Mouse (Mus musculus) cerebellum, postnatal 36 days (tissue): ENCODE data around the gene Tdg.
"Not testable (repeated sequence)": the region's sequence is repeated elsewhere in the genome, so short reads cannot be mapped to it uniquely, and the experiment has no call there.

Experiments used
- DNase-seq, 2 experiments: peaks; one replicate each; pipeline ENCODE4 v3.0.0; 2021 to 2022; ENCODE audit warnings: mixed read lengths in 2 of 2

The Tdg gene

GRCm38 (mm10) chr10:82629586-82630255, at the start of gene Tdg:
TSS of gene Tdg (plus strand) at chr10:82629828.
- DNase-seq = peak; percentile 86 to 93

- not testable (repeated sequence) for DNase-seq
Observed at GRCm38 (mm10) chr10:82589673-82590072, 40.0 kb upstream of the Tdg start.

GRCm38 (mm10) chr10:82594421-82594820, 35.2 kb upstream of the Tdg start:
- DNase-seq = not testable (repeated sequence)

- no peak for DNase-seq
Observed at GRCm38 (mm10) chr10:82622235-82622634, 7.4 kb upstream of the Tdg start.

GRCm38 (mm10) chr10:82622671-82623552, 6.7 kb upstream of the Tdg start, which contains the start of gene 1190007I07Rik:
TSS of gene 1190007I07Rik (minus strand) at chr10:82623228.
- DNase-seq = peak; percentile 90 to 92

- DNase-seq = not testable (repeated sequence)
Observed at GRCm38 (mm10) chr10:82623553-82623932, 6.1 kb upstream of the Tdg start.

GRCm38 (mm10) chr10:82629111-82629585, 480 bp upstream of the Tdg start:
- DNase-seq = no peak

GRCm38 (mm10) chr10:82630497-82630896, 869 bp downstream of the Tdg start:
- DNase-seq = no peak

- DNase-seq = no peak
Observed at GRCm38 (mm10) chr10:82631133-82631532, 1.5 kb downstream of the Tdg start.

- no peak for DNase-seq
Observed at GRCm38 (mm10) chr10:82632496-82633280, 3.1 kb downstream of the Tdg start.

GRCm38 (mm10) chr10:82634348-82634747, 4.7 kb downstream of the Tdg start:
- no peak for DNase-seq

GRCm38 (mm10) chr10:82636321-82636720, 6.7 kb downstream of the Tdg start:
- no peak for DNase-seq

- DNase-seq = no peak
Observed at GRCm38 (mm10) chr10:82639032-82639698, 9.5 kb downstream of the Tdg start.

GRCm38 (mm10) chr10:82641481-82641880, 11.9 kb downstream of the Tdg start:
- DNase-seq = no peak

GRCm38 (mm10) chr10:82646083-82646482, 16.5 kb downstream of the Tdg start:
- DNase-seq = no peak

GRCm38 (mm10) chr10:82647205-82647811, 17.7 kb downstream of the Tdg start:
- no peak for DNase-seq

- no peak for DNase-seq
Observed at GRCm38 (mm10) chr10:82651221-82651620, 21.6 kb downstream of the Tdg start.

GRCm38 (mm10) chr10:82652625-82653024, 23.0 kb downstream of the Tdg start:
- no peak for DNase-seq

- DNase-seq = no peak
Observed at GRCm38 (mm10) chr10:82654581-82654980, 25.0 kb downstream of the Tdg start.

- peak; percentile 12 to 21 for DNase-seq
Observed at GRCm38 (mm10) chr10:82661820-82662219, 32.2 kb downstream of the Tdg start.

GRCm38 (mm10) chr10:82662267-82662990, 32.8 kb downstream of the Tdg start:
- peak; percentile 71 to 74 for DNase-seq
